Mouse (Mus musculus): ENCODE data around the gene 4930564D02Rik.

The 4930564D02Rik gene

DNA sequence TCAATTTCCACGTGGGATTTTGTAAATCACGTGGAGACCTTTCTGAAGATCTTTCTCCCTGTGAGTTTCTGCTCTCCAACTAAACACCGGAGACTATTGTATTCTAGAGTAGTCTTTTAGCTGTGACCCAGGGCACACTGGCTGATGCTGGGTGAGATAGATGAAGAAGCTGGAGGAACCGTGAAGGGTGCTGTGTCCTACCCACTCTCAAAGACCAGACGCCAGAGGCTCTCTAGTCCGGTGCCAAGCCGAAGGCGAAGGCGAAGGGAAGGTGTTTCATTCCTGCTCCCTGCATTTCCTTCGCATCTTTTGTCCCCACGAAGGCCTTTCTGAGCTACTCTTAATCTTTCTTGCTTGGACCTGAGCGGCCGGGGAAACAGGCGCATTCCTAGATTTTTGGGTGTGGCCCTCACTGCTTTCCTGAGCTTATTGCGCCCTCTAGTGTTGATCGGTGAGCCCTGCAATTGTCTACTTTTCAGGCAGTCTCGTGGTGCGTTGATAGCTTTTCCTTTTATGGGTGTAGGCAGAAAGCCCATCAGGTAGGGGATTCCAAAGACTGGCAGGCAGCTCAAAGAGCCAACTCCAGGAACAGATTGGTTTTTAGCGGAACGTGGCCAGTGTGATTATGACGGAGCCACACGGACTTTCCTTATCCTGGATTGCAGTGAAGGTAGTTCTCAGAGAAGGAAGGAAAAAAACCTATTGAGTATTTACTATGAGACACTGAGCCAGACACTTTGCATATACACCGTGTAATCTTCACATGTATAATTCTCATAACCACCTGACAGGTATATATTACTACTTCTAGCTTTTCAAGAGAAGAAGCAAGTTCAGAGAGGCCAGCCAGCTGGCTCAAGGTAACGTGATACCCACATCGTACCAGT, 7.8 kb upstream of the 4930564D02Rik start:
- DNase-seq (ENCODE audit: low spot score), result peak; percentile 92

DNA sequence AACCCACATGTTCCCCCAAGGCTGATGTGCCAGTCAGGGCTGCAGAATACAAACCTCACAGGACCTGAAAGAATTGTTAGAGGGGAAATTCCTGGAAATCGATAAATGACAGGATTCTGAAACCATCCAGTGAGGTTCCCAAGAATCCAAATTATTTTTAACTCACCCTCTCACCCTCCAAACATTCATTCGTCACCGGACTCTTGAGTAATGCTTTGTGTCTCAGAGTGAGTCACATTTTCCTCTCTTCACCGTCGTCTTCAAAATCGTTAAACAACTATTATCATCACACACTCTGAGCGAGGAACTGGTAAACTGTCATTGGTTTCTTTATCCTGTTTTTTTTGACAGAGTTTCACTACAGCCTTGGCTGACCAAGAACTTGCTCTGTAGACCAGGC, 6.7 kb upstream of the 4930564D02Rik start:
- DNase-seq (ENCODE audit: low spot score), result no peak

DNA sequence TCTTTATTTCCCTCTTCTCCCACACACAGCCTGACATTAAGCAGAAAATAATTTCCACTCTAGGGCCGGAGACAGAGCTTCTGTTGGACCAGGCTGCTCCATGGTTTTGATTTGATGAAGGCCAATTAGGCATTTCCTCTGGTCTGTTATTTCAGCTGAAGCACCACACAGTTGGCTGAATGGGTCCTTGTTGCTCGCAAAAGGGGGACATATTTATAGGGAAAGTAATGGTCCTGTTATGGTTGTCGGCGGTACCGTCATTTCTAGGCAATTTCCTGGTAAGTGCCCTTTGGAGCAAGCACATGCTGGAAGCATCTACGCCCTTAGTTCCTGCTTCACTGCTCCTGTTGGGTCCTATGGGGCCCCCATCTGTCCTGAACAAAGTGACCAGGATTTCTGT, 5.7 kb upstream of the 4930564D02Rik start:
- DNase-seq (ENCODE audit: low spot score), result no peak

DNA sequence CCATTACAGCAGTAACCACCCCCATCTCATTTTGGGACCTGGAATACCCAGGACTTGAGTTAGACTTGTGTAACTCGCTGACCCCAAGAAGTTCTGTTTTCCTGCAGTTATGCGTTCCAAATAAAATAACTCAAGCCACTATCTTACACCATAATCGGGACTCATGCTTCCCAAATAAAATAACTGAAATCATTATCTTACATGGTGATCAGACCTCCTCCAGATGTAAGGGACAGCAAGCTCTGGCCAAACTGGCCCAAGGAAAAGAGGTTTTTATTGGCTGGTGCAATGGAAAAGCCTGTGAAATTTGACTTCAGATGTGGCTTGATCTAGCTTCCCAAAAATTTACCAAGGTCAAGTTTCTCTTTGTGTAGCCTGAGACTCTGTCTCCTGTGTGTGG, 5.1 kb upstream of the 4930564D02Rik start:
- DNase-seq (ENCODE audit: low spot score), result no peak

DNA sequence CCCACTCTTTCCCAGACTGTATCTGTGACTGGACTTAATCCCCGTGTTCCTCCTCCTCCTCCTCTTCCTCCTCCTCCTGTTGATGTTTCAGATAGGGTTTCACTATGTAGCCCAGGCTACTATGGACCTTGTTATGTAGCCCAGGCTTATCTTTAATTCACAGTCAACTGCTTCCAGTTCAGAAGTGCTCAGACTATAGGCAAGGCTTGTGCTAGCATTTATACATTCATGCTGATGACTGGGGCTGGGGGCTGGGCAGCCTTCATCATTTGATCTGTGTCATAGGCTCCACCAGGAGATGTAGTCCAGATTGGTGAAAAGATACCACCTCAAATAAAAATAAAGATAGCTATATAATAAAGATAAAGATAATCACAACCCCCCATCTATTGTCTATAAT, 4.7 kb upstream of the 4930564D02Rik start:
- DNase-seq (ENCODE audit: low spot score), result no peak

DNA sequence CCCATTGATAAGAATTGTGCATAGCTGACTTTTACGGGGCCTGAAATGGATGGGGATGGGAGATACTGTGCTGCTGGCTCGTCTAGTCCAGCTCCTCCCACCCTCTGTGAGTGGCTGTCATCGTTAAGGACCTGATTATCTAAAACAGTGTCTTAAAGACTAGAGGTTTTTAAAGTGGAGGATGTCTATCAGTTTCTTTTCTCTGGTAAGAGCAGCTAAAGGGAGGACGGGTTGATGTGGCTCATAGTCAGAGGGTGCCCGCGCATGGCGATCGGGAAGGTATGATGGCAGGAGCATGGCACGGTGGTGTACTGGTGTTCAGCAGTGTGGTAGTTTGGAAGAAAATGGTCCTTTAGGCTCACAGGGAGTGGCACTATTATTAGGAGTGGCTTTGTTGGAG, 4.0 kb upstream of the 4930564D02Rik start:
- no peak for DNase-seq (ENCODE audit: low spot score)

DNA sequence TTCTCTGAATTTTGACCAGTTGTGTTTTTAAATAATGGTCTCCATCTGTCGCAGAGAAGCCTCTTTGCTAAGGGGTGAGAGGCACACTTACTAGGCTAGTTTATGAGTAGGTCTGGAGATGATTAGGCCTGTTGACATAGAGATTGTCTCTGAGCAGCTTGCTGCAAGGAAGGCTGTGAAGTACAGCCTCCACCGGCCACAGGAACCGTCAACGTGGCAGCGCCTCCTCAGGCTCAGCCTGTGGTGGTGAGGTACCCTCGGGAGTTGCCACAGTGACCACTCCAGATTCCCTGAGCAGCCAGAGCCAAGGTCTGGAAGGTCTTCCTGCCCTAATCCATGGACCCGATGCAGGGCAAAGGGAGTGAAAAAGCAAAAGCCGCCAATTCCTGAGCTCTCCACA, 3.9 kb downstream of the 4930564D02Rik start:
- no peak for DNase-seq (ENCODE audit: low spot score)

DNA sequence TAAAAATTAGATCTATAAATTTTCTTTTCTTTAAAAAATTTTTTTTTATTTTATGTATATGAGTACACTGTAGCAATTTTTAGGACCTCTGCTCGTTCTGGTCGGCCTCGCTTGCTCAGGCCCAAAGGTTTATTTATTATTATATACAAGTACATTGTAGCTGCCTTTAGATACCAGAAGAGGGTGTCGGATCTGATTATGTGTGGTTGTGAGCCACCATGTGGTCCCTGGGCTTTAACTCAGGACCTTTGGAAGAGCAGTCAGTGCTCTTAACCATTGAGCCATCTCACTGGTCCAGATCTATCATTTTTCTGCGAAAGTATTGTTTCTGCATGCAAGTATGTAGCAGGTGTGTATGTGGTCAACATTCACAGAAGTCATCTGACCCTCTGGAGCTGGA, 4.6 kb downstream of the 4930564D02Rik start:
- DNase-seq (ENCODE audit: low spot score), result no peak

DNA sequence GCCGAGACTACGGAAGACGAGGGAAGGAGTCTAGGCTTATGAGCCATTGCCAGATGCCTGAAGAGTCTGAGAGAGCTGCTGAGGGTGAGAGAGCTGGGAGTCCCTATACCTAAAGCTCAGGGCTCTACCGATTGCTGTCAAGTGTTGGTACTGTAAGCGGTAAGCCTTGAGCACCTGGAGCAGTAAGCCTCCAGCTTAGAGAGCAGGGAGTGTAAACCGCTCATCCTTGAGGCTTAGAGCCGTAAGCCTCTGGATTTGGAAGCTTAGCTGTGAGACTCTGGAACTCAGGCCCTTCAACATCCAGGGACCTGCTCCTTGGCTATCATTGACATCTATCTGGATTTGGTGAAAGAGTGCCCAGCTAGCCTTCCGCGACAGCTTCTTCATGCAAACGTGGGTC, 5.9 kb downstream of the 4930564D02Rik start:
- no peak for DNase-seq (ENCODE audit: low spot score)

DNA sequence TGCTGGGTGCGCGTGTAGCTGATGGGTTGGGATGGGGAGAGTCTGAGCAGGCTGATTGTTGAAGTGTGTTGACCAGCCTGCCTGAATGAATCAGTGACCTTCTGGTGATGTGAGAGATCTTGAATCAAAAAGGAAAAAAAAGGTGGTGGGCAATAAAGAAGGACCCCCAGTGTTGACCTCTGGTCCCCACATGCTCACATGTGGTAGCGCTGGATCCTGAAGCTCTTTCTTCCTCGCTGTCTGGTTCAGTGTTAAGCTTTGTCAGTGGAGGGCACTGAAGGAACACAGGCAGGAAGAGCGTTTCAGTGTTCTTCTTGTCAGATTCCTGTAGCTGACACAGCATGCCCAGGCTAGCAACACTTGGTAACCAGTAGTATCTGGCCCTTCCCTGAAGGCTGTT, 9.2 kb downstream of the 4930564D02Rik start:
- no peak for DNase-seq (ENCODE audit: low spot score)

DNA sequence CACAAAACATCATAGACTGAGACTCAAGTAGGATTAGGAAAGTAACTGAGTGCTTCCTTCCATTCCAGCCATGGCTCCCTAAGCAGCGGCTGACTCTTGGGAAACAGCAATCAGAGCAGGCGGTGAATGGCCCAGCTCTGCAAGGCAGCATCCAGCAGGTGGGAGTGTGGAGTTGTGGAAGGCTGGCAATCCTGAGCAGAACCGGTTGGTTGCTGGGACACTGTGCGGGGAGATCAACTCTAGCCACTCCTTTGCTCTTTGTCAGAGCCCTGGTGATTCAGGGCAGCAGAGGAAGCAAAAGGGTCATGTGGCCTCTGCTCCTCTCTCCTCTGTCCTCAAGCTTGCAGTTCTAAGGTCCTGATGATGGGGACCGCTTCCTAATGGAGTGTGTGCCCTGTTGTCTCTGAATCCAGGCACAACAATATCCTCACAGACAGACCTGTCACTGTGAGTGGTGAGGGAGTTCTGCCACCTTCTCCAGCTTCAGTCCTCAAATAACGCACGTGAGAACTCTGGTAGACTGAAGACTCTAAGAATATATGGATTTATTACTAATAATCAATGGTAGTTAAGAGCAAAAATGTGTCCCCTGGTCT, 11.7 kb downstream of the 4930564D02Rik start:
- peak; percentile 82 for DNase-seq (ENCODE audit: low spot score)

DNA sequence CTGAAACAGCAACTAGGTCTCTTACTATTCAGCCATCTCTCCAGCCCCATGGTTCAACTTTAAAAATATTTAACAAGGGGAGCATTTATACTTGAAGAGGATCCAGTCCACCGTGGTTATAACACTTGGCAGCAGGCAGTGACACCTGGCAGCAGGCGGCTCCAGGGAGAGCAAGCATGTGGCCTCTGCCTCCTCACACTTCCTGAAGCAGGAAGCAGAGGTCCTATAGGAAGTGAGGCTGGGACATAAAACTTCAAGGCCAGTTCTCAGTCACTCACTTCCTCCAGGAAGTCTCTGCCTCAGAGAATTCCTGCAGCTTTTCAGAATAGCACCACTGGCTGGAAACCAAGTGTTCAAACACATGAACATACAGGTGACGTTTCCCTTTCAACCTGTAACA, 20.7 kb downstream of the 4930564D02Rik start:
- DNase-seq (ENCODE audit: low spot score), result no peak

DNA sequence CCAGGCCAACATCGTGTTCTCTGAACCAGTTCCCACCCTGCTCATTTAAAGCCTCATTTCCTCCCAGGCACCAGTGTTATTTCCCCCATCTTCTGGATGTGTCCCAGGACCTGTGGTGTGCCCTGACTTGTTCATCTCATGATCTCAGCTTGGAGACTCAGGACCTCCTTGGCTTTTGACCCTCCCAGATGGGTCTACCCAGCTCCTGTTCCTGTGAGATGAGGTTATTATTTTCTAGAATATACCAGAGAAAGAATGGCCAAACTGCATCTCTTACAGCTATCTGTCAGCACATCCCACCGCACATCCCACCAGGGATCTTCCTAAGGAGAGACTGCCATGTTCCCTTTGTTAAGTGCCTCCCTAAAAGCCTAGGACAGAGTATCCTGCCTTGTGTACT, 22.0 kb downstream of the 4930564D02Rik start:
- DNase-seq (ENCODE audit: low spot score), result no peak

DNA sequence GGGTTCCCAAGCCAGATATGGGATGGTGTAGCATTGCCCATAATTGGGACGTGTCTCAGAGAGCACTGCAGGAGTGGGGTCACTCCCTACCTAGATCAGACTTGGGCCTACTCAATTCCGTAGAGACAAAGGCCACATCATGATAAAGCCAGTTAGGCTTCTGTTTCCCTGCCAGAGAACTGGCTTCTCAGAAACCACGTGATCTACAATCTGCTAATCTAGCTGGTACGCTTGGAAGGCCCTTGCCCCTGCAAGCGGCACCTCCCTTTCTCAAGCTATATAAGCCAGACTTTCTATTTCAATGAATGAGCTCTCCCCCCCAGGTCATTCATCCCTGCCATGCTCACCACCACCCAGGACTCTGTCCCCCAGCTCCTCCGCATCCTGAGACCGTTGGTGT, 23.5 kb downstream of the 4930564D02Rik start:
- no peak for DNase-seq (ENCODE audit: low spot score)

DNA sequence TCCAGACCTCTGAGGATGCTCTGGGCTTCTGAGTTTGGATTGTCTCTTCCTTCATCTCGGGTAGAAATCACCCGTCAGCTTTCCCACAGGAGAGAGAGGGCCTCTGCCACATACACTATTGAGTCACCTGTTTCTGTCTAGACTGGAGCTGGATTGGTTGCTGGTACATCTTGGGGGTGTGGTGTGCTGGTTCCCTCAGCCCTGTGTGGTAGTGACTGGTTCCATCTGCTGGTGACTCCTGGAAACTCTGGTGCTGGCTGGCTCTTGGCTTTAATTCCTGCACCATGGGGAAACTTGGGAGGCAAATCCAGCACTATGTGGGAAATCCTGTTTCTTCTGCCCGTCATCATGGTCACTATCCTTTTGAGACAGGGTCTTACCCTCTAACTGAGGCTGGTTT, 24.3 kb downstream of the 4930564D02Rik start:
- DNase-seq (ENCODE audit: low spot score), result peak; percentile 69

DNA sequence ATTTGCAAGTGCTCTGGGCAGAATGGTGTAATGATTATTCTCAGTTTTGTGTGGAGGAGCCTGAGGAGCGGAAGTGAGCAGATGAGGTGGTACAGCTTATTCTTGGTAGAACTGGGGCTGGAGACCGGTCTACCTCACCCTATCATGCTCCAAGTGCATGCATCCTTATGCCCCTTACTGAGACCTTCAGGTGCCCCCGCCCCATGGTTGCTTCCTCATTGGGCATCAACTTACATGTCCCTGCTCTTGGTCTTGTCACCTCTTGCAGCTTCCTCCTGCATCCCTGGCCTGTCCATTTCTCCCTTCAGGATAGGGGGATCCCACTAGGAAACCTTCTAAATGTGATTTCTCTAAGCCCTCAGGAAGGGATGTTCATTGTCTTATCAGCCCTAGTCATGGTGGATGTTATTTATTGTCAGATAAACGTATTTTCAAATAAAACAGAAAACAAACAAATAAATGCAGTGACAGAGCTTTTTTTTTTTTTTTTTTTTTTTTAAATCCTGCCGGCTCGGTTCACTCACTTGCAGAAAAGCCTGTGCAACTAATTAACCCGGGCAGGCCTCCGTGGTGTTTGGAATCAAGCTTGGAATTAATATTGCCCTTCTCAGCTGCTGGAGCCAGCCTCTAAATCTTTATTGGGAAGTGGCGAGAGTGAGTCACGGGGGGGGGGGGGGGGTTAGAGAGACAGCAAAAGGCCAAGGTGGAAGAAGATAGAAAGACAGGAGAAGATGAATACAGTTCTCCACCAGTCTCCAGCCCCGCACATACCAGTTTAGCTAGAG, 26.3 kb downstream of the 4930564D02Rik start:
- DNase-seq (ENCODE audit: low spot score), result no peak

DNA sequence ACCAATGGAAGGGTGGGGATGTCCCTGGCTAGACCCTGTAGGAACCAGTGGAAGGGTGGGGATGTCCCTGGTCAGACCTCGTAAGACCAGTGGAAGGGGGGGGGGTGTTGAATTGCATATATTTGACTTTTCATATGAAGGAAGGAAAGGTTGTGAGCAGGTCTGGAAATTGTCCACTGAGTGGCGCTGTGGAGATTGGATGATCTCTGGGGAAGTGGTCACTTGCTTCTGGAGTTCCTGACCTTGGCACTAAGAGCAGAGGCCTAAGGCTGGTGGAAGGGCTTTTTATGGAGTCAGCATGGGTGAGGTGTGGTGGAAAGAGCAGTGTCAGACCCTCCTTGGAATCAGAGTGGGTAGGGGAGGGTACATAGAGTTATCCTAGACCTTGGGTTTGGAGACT, 27.8 kb downstream of the 4930564D02Rik start:
- DNase-seq (ENCODE audit: low spot score), result no peak

DNA sequence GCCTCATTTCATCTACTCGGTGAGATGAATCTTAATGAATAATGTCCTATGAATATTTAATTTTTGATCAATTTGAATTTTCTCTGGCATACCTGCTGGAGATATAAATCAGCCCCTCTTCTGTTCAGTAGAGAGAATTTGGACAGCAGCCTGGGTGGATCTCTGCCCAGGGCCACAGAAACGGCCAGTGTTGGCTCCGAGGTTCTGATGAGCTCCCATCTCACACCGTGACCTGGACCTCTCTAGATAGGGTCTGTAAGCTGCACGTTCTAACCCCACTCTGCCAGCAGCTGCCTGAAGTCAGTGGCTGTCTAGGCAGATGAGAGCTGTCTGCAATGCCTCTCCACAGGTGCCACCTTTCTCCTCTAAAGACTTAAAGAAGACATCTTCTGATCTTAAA, 28.4 kb downstream of the 4930564D02Rik start:
- DNase-seq (ENCODE audit: low spot score), result no peak

DNA sequence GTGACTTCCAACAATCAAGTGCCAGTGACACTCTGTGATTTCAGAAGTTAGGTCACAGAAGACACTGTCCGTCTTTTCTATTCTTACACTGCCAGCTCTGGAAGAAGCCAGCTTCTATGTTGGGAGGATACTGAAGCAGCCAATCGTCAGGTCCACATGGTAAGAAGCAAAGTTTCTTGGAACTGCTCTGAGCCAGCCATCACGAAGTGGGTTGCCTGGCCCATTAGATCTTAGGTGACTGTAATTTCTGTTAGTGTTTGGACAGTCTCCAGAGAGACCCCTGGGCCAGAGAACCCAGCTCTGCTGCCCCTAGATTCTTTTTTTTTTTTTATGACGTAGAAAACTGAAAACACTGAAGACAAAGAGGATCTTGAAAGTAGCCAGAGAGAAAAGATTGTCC, 30.9 kb downstream of the 4930564D02Rik start:
- DNase-seq (ENCODE audit: low spot score), result no peak

DNA sequence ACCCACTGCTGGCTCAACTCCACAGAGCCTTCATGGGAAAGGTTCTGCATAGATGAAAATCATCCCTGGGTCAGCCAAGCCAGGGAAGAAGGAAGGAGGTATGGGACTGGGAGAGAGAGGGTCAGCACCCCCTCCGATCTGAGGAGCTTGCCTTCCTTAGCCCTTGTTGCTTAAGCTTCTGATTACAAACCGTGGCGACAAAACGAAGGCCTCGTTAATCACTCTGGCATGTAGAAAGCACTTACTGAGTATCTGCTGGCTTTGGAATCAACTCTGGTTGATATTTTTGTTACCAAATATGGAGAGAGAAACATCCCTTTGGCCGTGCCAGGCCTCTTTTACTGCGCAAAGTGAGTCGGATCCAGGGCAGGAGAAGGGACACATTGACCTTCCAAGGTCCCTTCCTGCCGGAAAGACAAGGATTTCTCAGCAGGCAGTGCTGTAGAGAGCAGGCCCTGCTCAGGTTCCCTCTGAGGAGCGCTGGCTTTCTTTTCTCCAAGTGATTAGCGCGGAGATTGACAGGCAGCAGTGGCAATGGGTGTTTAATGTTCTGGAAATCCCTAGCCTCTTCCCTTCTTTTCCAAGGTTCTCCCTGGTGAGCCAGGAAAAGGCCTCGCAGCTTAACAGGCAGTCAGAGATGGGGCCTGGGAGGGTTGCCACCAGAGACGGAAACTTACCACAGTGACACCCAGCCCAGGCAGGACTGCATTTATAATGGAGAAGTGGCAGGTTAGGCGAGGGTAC, 33.1 kb downstream of the 4930564D02Rik start:
- no peak for DNase-seq (ENCODE audit: low spot score)

DNA sequence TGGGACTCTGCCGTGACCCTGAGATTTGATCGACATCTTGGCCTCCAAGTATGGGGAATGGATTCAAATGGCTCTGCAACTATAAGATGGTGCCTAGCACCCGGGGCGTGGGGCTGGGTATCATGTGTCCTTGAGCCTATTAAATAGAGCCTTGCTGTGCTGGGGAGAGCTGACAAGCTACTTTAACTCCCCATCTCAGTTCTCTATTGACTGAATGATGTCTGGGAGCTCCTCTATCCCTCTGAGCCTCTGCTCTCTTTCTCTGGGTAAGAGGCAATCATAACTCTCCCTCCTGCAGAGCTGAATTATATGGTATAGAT, 33.6 kb downstream of the 4930564D02Rik start:
- DNase-seq (ENCODE audit: low spot score), result no peak

DNA sequence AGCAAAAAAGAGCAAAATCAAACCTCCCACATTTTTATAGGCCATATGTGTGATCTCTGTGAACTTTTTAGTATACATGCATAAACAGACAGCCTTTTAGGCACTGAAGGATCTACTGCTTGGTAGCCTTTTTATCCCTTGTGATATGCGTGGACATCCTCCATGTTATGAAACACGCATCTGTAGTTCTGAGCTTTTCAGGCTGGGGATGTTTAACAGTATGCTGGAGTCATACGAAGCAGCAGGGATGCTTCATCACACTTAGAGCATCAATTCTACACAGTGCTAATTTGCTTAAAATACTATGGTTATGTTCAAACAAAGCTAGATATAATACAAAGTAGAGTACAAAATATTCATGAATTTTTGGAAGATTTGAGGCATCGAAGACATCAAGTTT, 39.2 kb downstream of the 4930564D02Rik start:
- DNase-seq (ENCODE audit: low spot score), result no peak
